8 mouse cellular contexts compared by ENCODE assay signal in genomic region chr16:29728769-29729481, GRCm38 (mm10).
DNase-seq lines count a peak whose midpoint lies in the region; ATAC-seq and TF ChIP-seq lines count a peak whose summit lies in the region.

No protein-coding gene starts in this region.

- no peak overlapping the region for H3K9ac ChIP-seq in CH12.LX (ENCODE audit: insufficient read depth, low read depth)
- H3K9ac ChIP-seq in forebrain, embryonic 11.5 days (ENCODE audit: low read length) = no peak overlapping the region
- H3K9ac ChIP-seq in lung, postnatal 0 days (replicated peaks; ENCODE audit: low read depth) = no peak overlapping the region

- in situ Hi-C loops in CH12.LX (cut with MboI; ENCODE audit: low pct_ligation_motif_present, low pct_unique_long_range_greater_than_20kb, low sequenced_read_pairs) = loop anchor here (5.0 to 10.0 kb wide), 2 partner anchors 338 to 516 kb away; no protein-coding TSS in a partner anchor

- TF ChIP-seq EP300 in CH12.LX (IDR thresholded peaks at IDR 0.05; ENCODE audit: low read length) = no peak
- TF ChIP-seq EP300 in lung, postnatal 0 days (IDR thresholded peaks at IDR 0.05) = no peak

- TF ChIP-seq CTCF in CH12.LX (conservative IDR thresholded peaks at IDR 0.05 in 1 of 2, IDR thresholded peaks at IDR 0.05 in 1 of 2; ENCODE audit: low read depth in 2 of 2, low read length in 2 of 2) = peak; percentile 80 to 92
- TF ChIP-seq CTCF in lung, postnatal 0 days (IDR thresholded peaks at IDR 0.05) = peak; percentile 90

- H3K27me3 ChIP-seq in CH12.LX (replicated peaks) = peaks cover 61% of the 10 kb centered on the region
- H3K27me3 ChIP-seq in forebrain, embryonic 11.5 days (ENCODE audit: control insufficient read depth, insufficient read depth, low read length) = peaks cover 61% of the 10 kb centered on the region
- no peaks in the 10 kb centered on the region for H3K27me3 ChIP-seq in lung, postnatal 0 days (replicated peaks; ENCODE audit: insufficient read depth, low read length)

- WGBS in forebrain, embryonic 11.5 days = 22% methylated on average over 10 of the region's 10 CpGs
- WGBS in lung, postnatal 0 days = 20% methylated on average over 10 of the region's 10 CpGs

- peak; percentile 64 for ATAC-seq in forebrain, embryonic 11.5 days (replicated peaks; ENCODE audit: low FRiP score)
- ATAC-seq in lung, postnatal 0 days = peak; percentile 43; the same call in 1 of the 2 replicates

- no peaks in the 10 kb centered on the region for H3K9me3 ChIP-seq in CH12.LX (replicated peaks; ENCODE audit: low read length)
- no peaks in the 10 kb centered on the region for H3K9me3 ChIP-seq in forebrain, embryonic 11.5 days (ENCODE audit: control insufficient read depth, low read length)
- no peaks in the 10 kb centered on the region for H3K9me3 ChIP-seq in lung, postnatal 0 days (ENCODE audit: low read length)

- no peaks in the 10 kb centered on the region for H3K36me3 ChIP-seq in CH12.LX (replicated peaks in 1 of 2; ENCODE audit: control insufficient read depth in 1 of 2, insufficient read depth in 1 of 2, low read length in 1 of 2)
- H3K36me3 ChIP-seq in forebrain, embryonic 11.5 days (ENCODE audit: control insufficient read depth, insufficient read depth, low read length) = no peaks in the 10 kb centered on the region
- no peaks in the 10 kb centered on the region for H3K36me3 ChIP-seq in lung, postnatal 0 days (ENCODE audit: insufficient read depth, low read length)

- H3K4me2 ChIP-seq in CH12.LX (ENCODE audit: insufficient read depth, low read depth, poor library complexity, severe bottlenecking) = no peak overlapping the region
- H3K4me2 ChIP-seq in forebrain, embryonic 11.5 days (ENCODE audit: low read depth, low read length, severe bottlenecking) = no peak overlapping the region
- H3K4me2 ChIP-seq in lung, postnatal 0 days (replicated peaks; ENCODE audit: low read depth, low read length) = no peak overlapping the region

- no peak overlapping the region for H3K27ac ChIP-seq in CH12.LX (ENCODE audit: insufficient read depth, low read depth)
- H3K27ac ChIP-seq in forebrain, embryonic 11.5 days (ENCODE audit: low read depth, low read length) = no peak overlapping the region
- no peak overlapping the region for H3K27ac ChIP-seq in lung, postnatal 0 days (ENCODE audit: low read length)

- intact Hi-C loops in heart, postnatal 14 days (cut with DNase I) = loop anchor here (1.0 kb wide), 2 partner anchors 459 to 507 kb away; no protein-coding TSS in a partner anchor

- no peak for TF ChIP-seq POLR2A in CH12.LX (IDR thresholded peaks at IDR 0.05; ENCODE audit: low read depth, low read length)

- H3K4me1 ChIP-seq in CH12.LX (ENCODE audit: control insufficient read depth in 1 of 2, insufficient read depth in 2 of 2) = peaks cover 12 to 31% of the 10 kb centered on the region in 2 experiments
- H3K4me1 ChIP-seq in forebrain, embryonic 11.5 days (replicated peaks; ENCODE audit: control insufficient read depth, insufficient read depth, low read length) = peaks cover 9% of the 10 kb centered on the region
- no peaks in the 10 kb centered on the region for H3K4me1 ChIP-seq in lung, postnatal 0 days (ENCODE audit: insufficient read depth, low read depth, low read length)

- no peak overlapping the region for H3K4me3 ChIP-seq in CH12.LX (replicated peaks in 1 of 3; ENCODE audit: low read depth in 2 of 3, low read length in 2 of 3, poor library complexity in 1 of 3)
- no peak overlapping the region for H3K4me3 ChIP-seq in forebrain, embryonic 11.5 days (ENCODE audit: low read depth, low read length)
- no peak overlapping the region for H3K4me3 ChIP-seq in lung, postnatal 0 days (ENCODE audit: low read depth, low read length)

- TF ChIP-seq RAD21 in CH12.LX (IDR thresholded peaks at IDR 0.05; ENCODE audit: low read depth, low read length) = peak; percentile 84

- no peaks in the 10 kb centered on the region for H3K79me2 ChIP-seq in CH12.LX (replicated peaks; ENCODE audit: control insufficient read depth, extremely low read depth, insufficient read depth, poor library complexity, severe bottlenecking)

- dilution Hi-C loops in CH12.LX (cut with MboI; ENCODE audit: extremely low pct_ligation_motif_present, extremely low pct_unique_long_range_greater_than_20kb, low sequenced_read_pairs) = no loop called here

- peak; percentile 80 for DNase-seq in CH12.LX (ENCODE audit: extremely low read depth)
- DNase-seq in brain, adult 2 months (ENCODE audit: low read depth, low spot score) = peak; percentile 81
- DNase-seq in forebrain, embryonic 11.5 days (ENCODE audit: low spot score) = peak; percentile 90
- DNase-seq in heart, postnatal 14 days = peak; percentile 87 to 91
- peak; percentile 52 to 87 for DNase-seq in layer of hippocampus, adult 8-10 months (ENCODE audit: low spot score in 2 of 2)
- peak; percentile 69 for DNase-seq in lung, postnatal 0 days (ENCODE audit: low spot score)
- DNase-seq in retina, embryonic 14.5 days (ENCODE audit: low spot score) = peak; percentile 87
- DNase-seq in thymus, postnatal 25 days = peak; percentile 76

TF ChIP-seq in CH12.LX, 34 proteins besides CTCF, POLR2A, EP300 and RAD21:
- TF ChIP-seq ETS1 (conservative IDR thresholded peaks at IDR 0.05; ENCODE audit: low read depth, low read length) = no peak
- TF ChIP-seq PAX5 (IDR thresholded peaks at IDR 0.05; ENCODE audit: low read length) = no peak
- TF ChIP-seq E2F4 (IDR thresholded peaks at IDR 0.05; ENCODE audit: insufficient replicate concordance, low read depth, low read length) = no peak
- no peak for TF ChIP-seq USF2 (conservative IDR thresholded peaks at IDR 0.05; ENCODE audit: low read depth, low read length)
- TF ChIP-seq NELFE (IDR thresholded peaks at IDR 0.05; ENCODE audit: low read depth, low read length) = no peak
- TF ChIP-seq ZC3H11A (IDR thresholded peaks at IDR 0.05; ENCODE audit: low read depth, low read length) = peak; percentile 58
- no peak for TF ChIP-seq ZNF384 (IDR thresholded peaks at IDR 0.05; ENCODE audit: low read depth, low read length)
- TF ChIP-seq MAZ (IDR thresholded peaks at IDR 0.05; ENCODE audit: low read depth, low read length) = peak; percentile 81
- TF ChIP-seq TCF12 (IDR thresholded peaks at IDR 0.05; ENCODE audit: low read depth, low read length) = no peak
- TF ChIP-seq MXI1 (IDR thresholded peaks at IDR 0.05; ENCODE audit: low read depth, low read length) = no peak
- no peak for TF ChIP-seq USF1 (IDR thresholded peaks at IDR 0.05; ENCODE audit: low read depth, low read length)
- TF ChIP-seq MAX (IDR thresholded peaks at IDR 0.05; ENCODE audit: low read length) = no peak
- TF ChIP-seq MAFK (IDR thresholded peaks at IDR 0.05; ENCODE audit: insufficient replicate concordance, low read length) = no peak
- TF ChIP-seq CHD2 (IDR thresholded peaks at IDR 0.05; ENCODE audit: low read length) = no peak
- no peak for TF ChIP-seq POLR2AphosphoS2 (IDR thresholded peaks at IDR 0.05; ENCODE audit: low read depth, low read length)
- no peak for TF ChIP-seq UBTF (IDR thresholded peaks at IDR 0.05; ENCODE audit: low read depth, low read length)
- no peak for TF ChIP-seq MEF2A (IDR thresholded peaks at IDR 0.05; ENCODE audit: borderline replicate concordance, low read depth, low read length)
- TF ChIP-seq IRF4 (IDR thresholded peaks at IDR 0.05; ENCODE audit: low read depth, low read length) = peak; percentile 15; the same call in 1 of the 2 replicates
- TF ChIP-seq KAT2A (IDR thresholded peaks at IDR 0.05; ENCODE audit: insufficient replicate concordance, low read length) = no peak
- TF ChIP-seq SIN3A (IDR thresholded peaks at IDR 0.05; ENCODE audit: low read length) = no peak
- no peak for TF ChIP-seq BHLHE40 (IDR thresholded peaks at IDR 0.05; ENCODE audit: low read depth, low read length)
- TF ChIP-seq ZKSCAN1 (IDR thresholded peaks at IDR 0.05; ENCODE audit: borderline replicate concordance, low read depth, low read length) = no peak
- TF ChIP-seq GABPA (IDR thresholded peaks at IDR 0.05; ENCODE audit: insufficient replicate concordance, low read depth, low read length) = no peak
- TF ChIP-seq RCOR1 (conservative IDR thresholded peaks at IDR 0.05; ENCODE audit: low read depth, low read length) = no peak
- TF ChIP-seq JUN (IDR thresholded peaks at IDR 0.05; ENCODE audit: insufficient read depth, low read depth, low read length) = no peak
- TF ChIP-seq MYC (IDR thresholded peaks at IDR 0.05; ENCODE audit: low read depth, low read length) = no peak
- TF ChIP-seq SMC3 (IDR thresholded peaks at IDR 0.05; ENCODE audit: low read depth, low read length) = peak; percentile 96
